Mouse (Mus musculus): Measurements from ENCODE around the gene Zfp574. TPM values are rescaled to one million over a fixed set of nuclear protein-coding genes. Genes with fewer than 3 reads are reported as not detected.

Gene Zfp574
- polyA plus RNA-seq, 1 experiment from 2014 or later: 24.1 TPM

- peak overlapping the region; percentile 84 for H3K4me2 ChIP-seq (ENCODE audit: low read depth, low read length)
- DNase-seq (ENCODE audit: low spot score): no peak
- peak overlapping the region; percentile 86 for H3K4me3 ChIP-seq (ENCODE audit: low read depth, low read length)
- peaks cover 17% of the 10 kb centered on the region for H3K4me1 ChIP-seq (ENCODE audit: control insufficient read depth, insufficient read depth, low read length)
- H3K9me3 ChIP-seq (ENCODE audit: control insufficient read depth, low read length): no peaks in the 10 kb centered on the region
- 0% methylated on average over 33 of the region's 33 CpGs for WGBS
- peak; percentile 34 for ATAC-seq (ENCODE audit: low read depth)
- no peaks in the 10 kb centered on the region for H3K27me3 ChIP-seq (replicated peaks; ENCODE audit: control insufficient read depth, insufficient read depth, low read length)
- H3K36me3 ChIP-seq (ENCODE audit: control insufficient read depth, insufficient read depth, low read length): peaks cover 31% of the 10 kb centered on the region
- peak overlapping the region; percentile 94 for H3K9ac ChIP-seq (ENCODE audit: low read depth, low read length)
- H3K27ac ChIP-seq (replicated peaks; ENCODE audit: low read depth, low read length): peak overlapping the region; percentile 93
Measured at GRCm38 (mm10) chr7:25077414-25077755, 5.0 kb downstream of the Zfp574 start.

GRCm38 (mm10) chr7:25079496-25080026 lies 7.2 kb downstream of the Zfp574 start:
- no peak for ATAC-seq (ENCODE audit: low read depth)
- no peak overlapping the region for H3K4me3 ChIP-seq (ENCODE audit: low read depth, low read length)
- no peak overlapping the region for H3K9ac ChIP-seq (ENCODE audit: low read depth, low read length)

GRCm38 (mm10) chr7:25080431-25080830 lies 8.1 kb downstream of the Zfp574 start:
- no peaks in the 10 kb centered on the region for H3K27me3 ChIP-seq (replicated peaks; ENCODE audit: control insufficient read depth, insufficient read depth, low read length)
- ATAC-seq (ENCODE audit: low read depth) (no peak), DNase-seq (ENCODE audit: low spot score) (no peak)
- H3K36me3 ChIP-seq (ENCODE audit: control insufficient read depth, insufficient read depth, low read length): peaks cover 59% of the 10 kb centered on the region
- no peak overlapping the region for H3K4me3 ChIP-seq (ENCODE audit: low read depth, low read length)
- H3K9ac ChIP-seq (ENCODE audit: low read depth, low read length): no peak overlapping the region
- H3K4me1 ChIP-seq (ENCODE audit: control insufficient read depth, insufficient read depth, low read length): peaks cover 8% of the 10 kb centered on the region
- H3K9me3 ChIP-seq (ENCODE audit: control insufficient read depth, low read length): no peaks in the 10 kb centered on the region
- H3K27ac ChIP-seq (replicated peaks; ENCODE audit: low read depth, low read length): no peak overlapping the region
- WGBS: 94% methylated on average over 12 of the region's 13 CpGs
- no peak overlapping the region for H3K4me2 ChIP-seq (ENCODE audit: low read depth, low read length)

More at GRCm38 (mm10) chr7:25079496-25080026, 7.2 kb downstream of the Zfp574 start:
- Histone ChIP-seq H3K4me1 (ENCODE audit: control insufficient read depth, insufficient read depth, low read length) (peaks cover 8% of the 10 kb centered on the region), H3K9me3 (ENCODE audit: control insufficient read depth, low read length) (no peaks in the 10 kb centered on the region), H3K27me3 (replicated peaks; ENCODE audit: control insufficient read depth, insufficient read depth, low read length) (no peaks in the 10 kb centered on the region), H3K4me2 (ENCODE audit: low read depth, low read length) (no peak overlapping the region), H3K36me3 (ENCODE audit: control insufficient read depth, insufficient read depth, low read length) (peaks cover 53% of the 10 kb centered on the region), H3K27ac (replicated peaks; ENCODE audit: low read depth, low read length) (no peak overlapping the region)
- WGBS: 77% methylated on average over 8 of the region's 12 CpGs
- no peak for DNase-seq (ENCODE audit: low spot score)

GRCm38 (mm10) chr7:25082510-25082909 lies 10.1 kb downstream of the Zfp574 start:
- no peaks in the 10 kb centered on the region for H3K27me3 ChIP-seq (replicated peaks; ENCODE audit: control insufficient read depth, insufficient read depth, low read length)
- 83% methylated on average over 4 of the region's 4 CpGs for WGBS
- H3K9me3 ChIP-seq (ENCODE audit: control insufficient read depth, low read length): no peaks in the 10 kb centered on the region
- no peak overlapping the region for H3K9ac ChIP-seq (ENCODE audit: low read depth, low read length)
- H3K36me3 ChIP-seq (ENCODE audit: control insufficient read depth, insufficient read depth, low read length): peaks cover 65% of the 10 kb centered on the region
- peak; percentile 52 for DNase-seq (ENCODE audit: low spot score)
- peak; percentile 16; the same call in 1 of the 2 replicates for ATAC-seq (ENCODE audit: low read depth)
- H3K4me1 ChIP-seq (ENCODE audit: control insufficient read depth, insufficient read depth, low read length): peaks cover 8% of the 10 kb centered on the region
- no peak overlapping the region for H3K4me3 ChIP-seq (ENCODE audit: low read depth, low read length)
- no peak overlapping the region for H3K27ac ChIP-seq (replicated peaks; ENCODE audit: low read depth, low read length)
- H3K4me2 ChIP-seq (ENCODE audit: low read depth, low read length): no peak overlapping the region

DNA sequence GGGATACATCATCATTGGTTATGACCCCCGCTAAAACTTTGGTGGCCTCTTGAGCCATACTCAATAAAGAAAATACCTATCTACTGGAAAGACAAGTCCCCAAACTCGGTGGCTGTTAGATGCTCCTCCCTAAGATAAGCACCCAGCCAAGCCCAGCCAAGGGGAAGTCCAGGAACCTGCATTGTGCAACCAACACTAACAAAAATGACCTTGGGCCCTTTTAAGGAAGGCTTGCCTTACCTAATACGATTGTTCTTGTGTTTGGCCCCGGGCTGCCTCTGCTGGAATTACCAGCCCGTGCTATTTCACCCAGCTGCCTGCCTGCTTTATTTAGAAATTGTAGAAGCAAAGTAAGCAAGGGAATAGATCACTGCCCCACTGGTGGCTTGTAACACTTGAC lies 12.3 kb downstream of the Zfp574 start:
- Histone ChIP-seq H3K9ac (ENCODE audit: low read depth, low read length) (no peak overlapping the region), H3K27ac (replicated peaks; ENCODE audit: low read depth, low read length) (no peak overlapping the region), H3K9me3 (ENCODE audit: control insufficient read depth, low read length) (no peaks in the 10 kb centered on the region), H3K27me3 (replicated peaks; ENCODE audit: control insufficient read depth, insufficient read depth, low read length) (no peaks in the 10 kb centered on the region), H3K4me1 (ENCODE audit: control insufficient read depth, insufficient read depth, low read length) (peaks cover 9% of the 10 kb centered on the region), H3K36me3 (ENCODE audit: control insufficient read depth, insufficient read depth, low read length) (peaks cover 61% of the 10 kb centered on the region), H3K4me3 (ENCODE audit: low read depth, low read length) (no peak overlapping the region), H3K4me2 (ENCODE audit: low read depth, low read length) (no peak overlapping the region)
- no peak for DNase-seq (ENCODE audit: low spot score)
- ATAC-seq (ENCODE audit: low read depth): no peak
- 79% methylated on average over 5 of the region's 5 CpGs for WGBS

GRCm38 (mm10) chr7:25086656-25087055 lies 14.3 kb downstream of the Zfp574 start:
- Histone ChIP-seq H3K4me1 (ENCODE audit: control insufficient read depth, insufficient read depth, low read length) (peaks cover 11% of the 10 kb centered on the region), H3K9ac (ENCODE audit: low read depth, low read length) (no peak overlapping the region), H3K27ac (replicated peaks; ENCODE audit: low read depth, low read length) (no peak overlapping the region), H3K4me3 (ENCODE audit: low read depth, low read length) (no peak overlapping the region), H3K36me3 (ENCODE audit: control insufficient read depth, insufficient read depth, low read length) (peaks cover 41% of the 10 kb centered on the region), H3K4me2 (ENCODE audit: low read depth, low read length) (no peak overlapping the region), H3K9me3 (ENCODE audit: control insufficient read depth, low read length) (no peaks in the 10 kb centered on the region), H3K27me3 (replicated peaks; ENCODE audit: control insufficient read depth, insufficient read depth, low read length) (no peaks in the 10 kb centered on the region)
- DNase-seq (ENCODE audit: low spot score): no peak
- ATAC-seq (ENCODE audit: low read depth): no peak
- 55% methylated on average over 3 of the region's 3 CpGs for WGBS

- Histone ChIP-seq H3K27me3 (replicated peaks; ENCODE audit: control insufficient read depth, insufficient read depth, low read length) (no peaks in the 10 kb centered on the region), H3K4me3 (ENCODE audit: low read depth, low read length) (no peak overlapping the region), H3K4me1 (ENCODE audit: control insufficient read depth, insufficient read depth, low read length) (peaks cover 11% of the 10 kb centered on the region), H3K9me3 (ENCODE audit: control insufficient read depth, low read length) (no peaks in the 10 kb centered on the region), H3K4me2 (ENCODE audit: low read depth, low read length) (no peak overlapping the region), H3K9ac (ENCODE audit: low read depth, low read length) (no peak overlapping the region), H3K36me3 (ENCODE audit: control insufficient read depth, insufficient read depth, low read length) (peaks cover 34% of the 10 kb centered on the region), H3K27ac (replicated peaks; ENCODE audit: low read depth, low read length) (no peak overlapping the region)
- no peak for ATAC-seq (ENCODE audit: low read depth)
- 46% methylated on average over 10 of the region's 10 CpGs for WGBS
- DNase-seq (ENCODE audit: low spot score): no peak
Measured at GRCm38 (mm10) chr7:25087256-25087912, 15.0 kb downstream of the Zfp574 start.

DNA sequence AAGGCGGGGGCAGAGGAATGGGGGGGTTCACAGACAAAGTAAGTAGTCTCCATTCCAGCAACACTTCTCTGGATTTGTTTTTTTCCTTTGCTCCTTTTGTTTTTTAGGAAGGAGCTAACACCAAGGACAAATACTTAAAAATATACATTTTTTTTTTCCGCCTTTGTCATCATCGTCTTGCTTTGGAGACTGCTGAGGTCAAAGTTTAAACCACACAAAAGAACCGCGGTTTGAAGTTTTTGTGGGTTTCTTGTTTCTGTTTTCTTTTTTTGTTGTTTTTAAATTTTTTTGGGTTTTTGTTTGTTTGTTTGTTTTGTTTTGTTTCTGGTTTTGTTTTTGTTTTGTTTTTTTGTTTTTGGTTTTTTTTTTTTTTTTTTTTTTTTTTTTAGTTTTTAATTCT lies 15.6 kb downstream of the Zfp574 start:
- DNase-seq (ENCODE audit: low spot score) (no peak), ATAC-seq (ENCODE audit: low read depth) (no peak)
- Histone ChIP-seq H3K4me3 (ENCODE audit: low read depth, low read length) (no peak overlapping the region), H3K27ac (replicated peaks; ENCODE audit: low read depth, low read length) (no peak overlapping the region), H3K4me1 (ENCODE audit: control insufficient read depth, insufficient read depth, low read length) (peaks cover 11% of the 10 kb centered on the region), H3K9me3 (ENCODE audit: control insufficient read depth, low read length) (no peaks in the 10 kb centered on the region), H3K27me3 (replicated peaks; ENCODE audit: control insufficient read depth, insufficient read depth, low read length) (no peaks in the 10 kb centered on the region), H3K4me2 (ENCODE audit: low read depth, low read length) (no peak overlapping the region), H3K36me3 (ENCODE audit: control insufficient read depth, insufficient read depth, low read length) (peaks cover 28% of the 10 kb centered on the region), H3K9ac (ENCODE audit: low read depth, low read length) (no peak overlapping the region)
- WGBS: 45% methylated on average over 5 of the region's 5 CpGs

GRCm38 (mm10) chr7:25088531-25088930 lies 16.2 kb downstream of the Zfp574 start:
- 16% methylated on average over 10 of the region's 10 CpGs for WGBS
- Histone ChIP-seq H3K4me3 (ENCODE audit: low read depth, low read length) (no peak overlapping the region), H3K27ac (replicated peaks; ENCODE audit: low read depth, low read length) (no peak overlapping the region), H3K4me1 (ENCODE audit: control insufficient read depth, insufficient read depth, low read length) (peaks cover 11% of the 10 kb centered on the region), H3K27me3 (replicated peaks; ENCODE audit: control insufficient read depth, insufficient read depth, low read length) (no peaks in the 10 kb centered on the region), H3K9me3 (ENCODE audit: control insufficient read depth, low read length) (no peaks in the 10 kb centered on the region), H3K36me3 (ENCODE audit: control insufficient read depth, insufficient read depth, low read length) (peaks cover 22% of the 10 kb centered on the region), H3K9ac (ENCODE audit: low read depth, low read length) (no peak overlapping the region), H3K4me2 (ENCODE audit: low read depth, low read length) (peak overlapping the region; percentile 5; the same call in 1 of the 2 replicates)
- 0 out of 2 replicates have a peak, but pooled peaks have one; percentile 35 for ATAC-seq (ENCODE audit: low read depth)
- DNase-seq (ENCODE audit: low spot score): no peak

Data from embryonic facial prominence, embryonic 14.5 days (tissue).